Mouse (Mus musculus) hindbrain, embryonic 15.5 days (tissue): ENCODE data around the gene Rchy1. TPM values are rescaled to one million over a fixed set of nuclear protein-coding genes. Genes with fewer than 3 reads are reported as not detected.

Experiments
- ATAC-seq: fragments of 200-750 bp; cut with Nextera tagmentation; 2 replicates; pipeline ENCODE4 v1.8.0; 2017; ENCODE audit warnings: low read depth, moderate number of reproducible peaks, moderate TSS enrichment; ENCODE audit not compliant: low FRiP score
- H3K27ac ChIP-seq: fragments of 300-500 bp; sonication (generic); replicated peaks from 2 replicates; pipeline ENCODE4 v1.5.1; 2015; ENCODE audit warnings: mild to moderate bottlenecking, inconsistent platforms
- H3K27me3 ChIP-seq: fragments of 300-500 bp; sonication (generic); 2 replicates; pipeline ENCODE4 v1.6.1; 2015; ENCODE audit warnings: control low read depth, inconsistent platforms
- H3K36me3 ChIP-seq: fragments of 300-500 bp; sonication (generic); 2 replicates; pipeline ENCODE4 v1.6.1; 2015; ENCODE audit warnings: control low read depth, inconsistent platforms
- H3K4me1 ChIP-seq: fragments of 300-500 bp; sonication (generic); replicated peaks from 2 replicates; pipeline ENCODE4 v1.6.1; 2015; ENCODE audit warnings: control low read depth, inconsistent platforms
- H3K4me2 ChIP-seq: fragments of 300-500 bp; sonication (generic); 2 replicates; pipeline ENCODE4 v1.6.1; 2015; ENCODE audit warnings: moderate library complexity, mild to moderate bottlenecking, inconsistent platforms
- H3K4me3 ChIP-seq: fragments of 300-500 bp; sonication (generic); 2 replicates; pipeline ENCODE4 v1.5.1; 2015; ENCODE audit warnings: mild to moderate bottlenecking, inconsistent platforms
- H3K9ac ChIP-seq: fragments of 300-500 bp; sonication (generic); 2 replicates; pipeline ENCODE4 v1.6.1; 2015; ENCODE audit warnings: inconsistent platforms
- H3K9me3 ChIP-seq: fragments of 300-500 bp; sonication (generic); 2 replicates; pipeline ENCODE4 v1.6.1; 2016; ENCODE audit warnings: control low read depth, inconsistent platforms
- WGBS: fragments of 180-500 bp; shearing (Covaris S2); methylation state at CpG from one replicate; pipeline ENCODE4 v1.1.7; 2015; 5-methylcytosine and 5-hydroxymethylcytosine counted together
- polyA plus RNA-seq: library from polyadenylated mRNA; unstranded; fragments of >200 nt; fragmentation: Nextera tagmentation; extraction: Ambion mirVana; gene quantifications from 2 replicates; pipeline ENCODE4 v1.2.1, GENCODE M21; 2015

Rchy1 gene
- 82.2 and 85.0 TPM in 2 replicates for polyA plus RNA-seq

GRCm38 (mm10) chr5:91962639-91963440, at the start of gene Rchy1:
Gene Rchy1 (minus strand): TSS chr5:91963068.
- H3K4me2 ChIP-seq: peak within 1 kb of the TSS; percentile 74
- H3K4me1 ChIP-seq: peaks cover 34% of the 10 kb centered on the region
- no peaks in the 10 kb centered on the region for H3K9me3 ChIP-seq
- H3K27ac ChIP-seq: peak within 1 kb of the TSS; percentile 100
- H3K36me3 ChIP-seq: no peaks in the 10 kb centered on the region
- WGBS: under 1% methylated on average over 58 of the region's 65 CpGs
- peak; percentile 98 for ATAC-seq
- H3K27me3 ChIP-seq: no peaks in the 10 kb centered on the region
- H3K4me3 ChIP-seq: peak within 1 kb of the TSS; percentile 91
- peak within 1 kb of the TSS; percentile 86 for H3K9ac ChIP-seq

GRCm38 (mm10) chr5:92011756-92012155, 48.9 kb upstream of the Rchy1 start:
- H3K36me3 ChIP-seq: no peaks in the 10 kb centered on the region
- no peaks in the 10 kb centered on the region for H3K27me3 ChIP-seq
- ATAC-seq: no peak
- no peaks in the 10 kb centered on the region for H3K9me3 ChIP-seq
- no peak overlapping the region for H3K27ac ChIP-seq
- H3K9ac ChIP-seq: no peak overlapping the region
- H3K4me3 ChIP-seq: no peak overlapping the region
- WGBS: 69% methylated on average over 7 of the region's 7 CpGs
- H3K4me1 ChIP-seq: no peaks in the 10 kb centered on the region
- H3K4me2 ChIP-seq: no peak overlapping the region

- Histone ChIP-seq H3K4me3 (no peak overlapping the region), H3K36me3 (no peaks in the 10 kb centered on the region), H3K4me1 (no peaks in the 10 kb centered on the region), H3K4me2 (no peak overlapping the region), H3K9ac (no peak overlapping the region), H3K27ac (no peak overlapping the region), H3K9me3 (no peaks in the 10 kb centered on the region), H3K27me3 (no peaks in the 10 kb centered on the region)
- no peak for ATAC-seq
- 51% methylated on average over 2 of the region's 2 CpGs for WGBS
These were observed 47.0 kb upstream of the Rchy1 start for GRCm38 (mm10) chr5:92009827-92010226.

GRCm38 (mm10) chr5:92003011-92003410, 40.1 kb upstream of the Rchy1 start:
- Histone ChIP-seq H3K27ac (no peak overlapping the region), H3K4me2 (no peak overlapping the region), H3K9ac (no peak overlapping the region), H3K4me1 (no peaks in the 10 kb centered on the region), H3K4me3 (no peak overlapping the region), H3K36me3 (no peaks in the 10 kb centered on the region), H3K27me3 (no peaks in the 10 kb centered on the region), H3K9me3 (no peaks in the 10 kb centered on the region)
- ATAC-seq: peak; percentile 83; the same call in 1 of the 2 replicates
- WGBS: 68% methylated on average over 2 of the region's 2 CpGs

GRCm38 (mm10) chr5:92000770-92001169, 37.9 kb upstream of the Rchy1 start:
- no peaks in the 10 kb centered on the region for H3K4me1 ChIP-seq
- 77% methylated on average over 2 of the region's 2 CpGs for WGBS
- H3K4me3 ChIP-seq: no peak overlapping the region
- no peak for ATAC-seq
- H3K27me3 ChIP-seq: no peaks in the 10 kb centered on the region
- no peak overlapping the region for H3K27ac ChIP-seq
- H3K9ac ChIP-seq: no peak overlapping the region
- H3K4me2 ChIP-seq: no peak overlapping the region
- H3K36me3 ChIP-seq: no peaks in the 10 kb centered on the region
- no peaks in the 10 kb centered on the region for H3K9me3 ChIP-seq

- Histone ChIP-seq H3K27me3 (no peaks in the 10 kb centered on the region), H3K9ac (no peak overlapping the region), H3K4me3 (no peak overlapping the region), H3K9me3 (no peaks in the 10 kb centered on the region), H3K4me2 (no peak overlapping the region), H3K27ac (no peak overlapping the region), H3K4me1 (no peaks in the 10 kb centered on the region), H3K36me3 (no peaks in the 10 kb centered on the region)
- no peak for ATAC-seq
- 61% methylated on average over 13 of the region's 13 CpGs for WGBS
These were observed 31.7 kb upstream of the Rchy1 start for GRCm38 (mm10) chr5:91994546-91994945.

GRCm38 (mm10) chr5:91993061-91993460, 30.2 kb upstream of the Rchy1 start:
- H3K4me1 ChIP-seq: no peaks in the 10 kb centered on the region; the same call in 1 of the 2 replicates
- no peak overlapping the region for H3K4me3 ChIP-seq
- H3K9ac ChIP-seq: no peak overlapping the region
- H3K27ac ChIP-seq: no peak overlapping the region
- no peaks in the 10 kb centered on the region for H3K27me3 ChIP-seq
- no peaks in the 10 kb centered on the region for H3K36me3 ChIP-seq
- no peaks in the 10 kb centered on the region for H3K9me3 ChIP-seq
- no peak for ATAC-seq
- WGBS: 98% methylated on average over 2 of the region's 2 CpGs
- no peak overlapping the region for H3K4me2 ChIP-seq

- H3K4me1 ChIP-seq: no peaks in the 10 kb centered on the region; the same call in 1 of the 2 replicates
- H3K9ac ChIP-seq: no peak overlapping the region
- ATAC-seq: no peak
- H3K27ac ChIP-seq: no peak overlapping the region
- H3K4me3 ChIP-seq: no peak overlapping the region
- no peaks in the 10 kb centered on the region for H3K27me3 ChIP-seq
- H3K36me3 ChIP-seq: no peaks in the 10 kb centered on the region
- H3K4me2 ChIP-seq: no peak overlapping the region
- 94% methylated on average over 6 of the region's 6 CpGs for WGBS
- H3K9me3 ChIP-seq: no peaks in the 10 kb centered on the region
These were observed 28.5 kb upstream of the Rchy1 start for GRCm38 (mm10) chr5:91991191-91991937.

- Histone ChIP-seq H3K9me3 (no peaks in the 10 kb centered on the region), H3K27me3 (no peaks in the 10 kb centered on the region), H3K4me3 (no peak overlapping the region), H3K9ac (no peak overlapping the region), H3K4me2 (no peak overlapping the region), H3K36me3 (no peaks in the 10 kb centered on the region), H3K27ac (no peak overlapping the region), H3K4me1 (no peaks in the 10 kb centered on the region; the same call in 1 of the 2 replicates)
- no peak for ATAC-seq
- 75% methylated on average over 9 of the region's 9 CpGs for WGBS
These were observed 26.4 kb upstream of the Rchy1 start for GRCm38 (mm10) chr5:91989261-91989660.

GRCm38 (mm10) chr5:91987799-91988198, 24.9 kb upstream of the Rchy1 start:
- H3K9me3 ChIP-seq: no peaks in the 10 kb centered on the region
- H3K27me3 ChIP-seq: no peaks in the 10 kb centered on the region
- H3K9ac ChIP-seq: no peak overlapping the region
- H3K4me2 ChIP-seq: no peak overlapping the region
- no peaks in the 10 kb centered on the region for H3K36me3 ChIP-seq
- 93% methylated on average over 2 of the region's 2 CpGs for WGBS
- no peak for ATAC-seq
- no peak overlapping the region for H3K4me3 ChIP-seq
- no peak overlapping the region for H3K27ac ChIP-seq
- H3K4me1 ChIP-seq: no peaks in the 10 kb centered on the region; the same call in 1 of the 2 replicates

- H3K36me3 ChIP-seq: no peaks in the 10 kb centered on the region
- ATAC-seq: no peak
These were observed 24.4 kb upstream of the Rchy1 start, which contains the start of gene Odaph for GRCm38 (mm10) chr5:91987236-91987635. Gene Odaph (plus strand): TSS chr5:91987475.

GRCm38 (mm10) chr5:91985721-91986120, 22.9 kb upstream of the Rchy1 start:
- Histone ChIP-seq H3K9ac (no peak overlapping the region), H3K9me3 (no peaks in the 10 kb centered on the region), H3K27ac (no peak overlapping the region), H3K4me2 (no peak overlapping the region), H3K27me3 (no peaks in the 10 kb centered on the region), H3K4me1 (no peaks in the 10 kb centered on the region; the same call in 1 of the 2 replicates), H3K36me3 (no peaks in the 10 kb centered on the region), H3K4me3 (no peak overlapping the region)
- ATAC-seq: no peak
- WGBS: 59% methylated on average over 2 of the region's 2 CpGs

More at GRCm38 (mm10) chr5:91987236-91987635, 24.4 kb upstream of the Rchy1 start, which contains the start of gene Odaph:
- Histone ChIP-seq H3K4me2 (no peak within 1 kb of the TSS), H3K4me3 (no peak within 1 kb of the TSS), H3K4me1 (no peaks in the 10 kb centered on the region; the same call in 1 of the 2 replicates), H3K27me3 (no peaks in the 10 kb centered on the region), H3K9ac (no peak within 1 kb of the TSS), H3K27ac (no peak within 1 kb of the TSS), H3K9me3 (no peaks in the 10 kb centered on the region)
- 71% methylated on average over 4 of the region's 4 CpGs for WGBS
